Mouse (Mus musculus) brain, adult 2 months (tissue): ENCODE data around the gene Sphk2.

Experiments
- DNase-seq: peaks from one replicate; pipeline ENCODE4 v3.0.0; 2011; ENCODE audit warnings: low read depth, low spot score

Sphk2 gene

DNA sequence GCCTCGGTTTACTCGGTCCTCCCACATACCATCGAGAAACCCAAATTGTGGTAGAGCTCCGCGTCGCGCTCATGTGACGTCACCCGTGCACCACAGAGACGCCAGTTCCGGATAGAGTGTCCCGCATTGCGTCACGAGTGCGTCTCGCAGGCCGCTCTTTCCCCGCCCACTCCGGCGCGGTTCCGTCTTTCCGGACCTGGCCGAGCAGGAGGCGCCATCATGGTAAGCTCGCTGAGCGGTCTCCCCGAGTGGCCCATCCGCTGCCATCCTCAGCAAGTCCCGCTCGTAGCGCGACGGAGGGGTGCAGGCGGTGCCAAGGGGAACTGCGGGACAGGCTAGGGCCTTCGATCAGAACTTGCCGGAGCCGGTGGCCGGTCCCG, at the start of gene Sphk2:
TSS of gene Sphk2 (minus strand) at position 85 of the 380 bp plus-strand sequence.
- peak; percentile 100 for DNase-seq

DNA sequence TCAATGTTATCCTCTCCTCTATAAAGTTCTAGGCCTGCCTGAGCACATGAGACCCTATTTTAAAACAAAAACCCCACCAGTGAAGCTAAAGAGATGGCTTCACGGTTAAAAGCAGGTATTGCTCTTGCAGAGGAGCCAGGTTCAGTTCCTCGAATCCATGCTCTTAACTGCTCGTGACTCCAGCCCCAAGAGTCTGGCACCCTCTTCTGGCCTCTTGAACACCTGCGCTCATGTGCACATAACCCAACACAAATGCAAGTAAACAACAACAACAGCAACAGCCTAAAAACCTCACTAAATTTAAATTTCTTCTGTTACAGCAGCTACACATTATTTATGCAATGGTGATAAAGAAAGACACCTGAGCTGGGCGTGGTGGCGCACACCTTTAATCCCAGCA, 49.7 kb upstream of the Sphk2 start:
- no peak for DNase-seq

GRCm38 (mm10) chr7:45766764-45767163, 49.0 kb upstream of the Sphk2 start:
- DNase-seq = no peak

DNA sequence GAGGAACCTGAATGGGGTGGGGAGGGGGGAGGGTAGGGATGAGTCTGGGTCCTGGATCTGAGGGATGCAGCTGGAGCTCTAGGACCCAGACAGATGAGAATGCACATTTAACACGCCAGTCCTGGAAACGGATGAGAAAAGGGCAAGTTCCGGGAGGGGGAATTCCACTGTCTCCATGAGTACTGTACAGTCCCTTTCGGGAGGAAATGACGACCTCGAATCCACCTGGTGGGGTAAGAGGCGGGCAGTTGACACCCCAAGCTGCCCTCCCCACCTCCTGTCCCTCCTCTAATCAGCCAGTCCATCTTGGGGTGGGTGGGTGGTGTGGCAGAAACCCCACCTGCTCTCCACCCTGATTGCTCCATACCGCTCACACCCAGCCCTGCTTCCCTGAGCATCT, 48.2 kb upstream of the Sphk2 start:
- no peak for DNase-seq

DNA sequence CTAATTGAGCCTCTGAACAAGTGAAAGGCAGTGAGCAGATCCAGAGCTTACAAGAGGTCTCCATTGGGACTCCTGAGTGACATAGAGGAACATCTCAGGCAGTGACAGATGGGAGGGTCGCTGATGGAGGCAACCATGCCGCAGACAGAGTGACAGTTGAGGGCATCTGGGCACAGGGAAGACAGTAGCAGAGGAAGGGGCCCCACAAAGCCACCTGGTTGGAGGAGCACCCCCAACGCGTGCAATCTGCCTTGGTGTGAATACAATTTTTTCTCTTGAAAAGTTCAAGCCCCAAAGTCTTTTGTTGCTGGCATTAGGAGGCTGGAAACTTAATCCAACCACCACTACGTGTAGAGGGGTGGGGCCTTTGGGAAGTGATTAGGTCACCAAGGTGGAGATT, 42.3 kb upstream of the Sphk2 start:
- DNase-seq = no peak

GRCm38 (mm10) chr7:45759400-45759799, 41.6 kb upstream of the Sphk2 start:
- no peak for DNase-seq

- no peak for DNase-seq
Measured at GRCm38 (mm10) chr7:45755703-45756102, 37.9 kb upstream of the Sphk2 start.

- no peak for DNase-seq
Measured at GRCm38 (mm10) chr7:45750162-45750561, 32.4 kb upstream of the Sphk2 start.

- peak; percentile 51 for DNase-seq
Measured at GRCm38 (mm10) chr7:45749401-45749800, 31.6 kb upstream of the Sphk2 start.

DNA sequence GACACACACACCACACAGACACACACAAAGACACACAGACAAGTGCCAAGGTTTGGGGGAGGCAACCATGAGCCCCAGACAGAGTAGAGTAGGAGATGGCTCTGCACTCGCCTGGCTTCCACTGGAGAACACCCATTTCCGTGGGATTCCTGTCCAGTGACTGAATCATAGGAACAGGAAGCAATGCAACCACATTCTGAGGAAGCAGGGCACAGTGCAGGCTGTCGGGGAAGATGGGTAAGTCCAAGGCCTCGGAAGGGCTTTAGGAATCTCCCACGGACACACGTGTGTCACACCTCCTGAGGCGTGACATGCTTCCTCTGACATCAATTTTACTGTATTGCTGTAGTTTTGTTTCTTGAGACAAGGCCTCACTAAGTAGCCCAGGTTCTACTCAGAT, 30.3 kb upstream of the Sphk2 start:
- DNase-seq = no peak

DNA sequence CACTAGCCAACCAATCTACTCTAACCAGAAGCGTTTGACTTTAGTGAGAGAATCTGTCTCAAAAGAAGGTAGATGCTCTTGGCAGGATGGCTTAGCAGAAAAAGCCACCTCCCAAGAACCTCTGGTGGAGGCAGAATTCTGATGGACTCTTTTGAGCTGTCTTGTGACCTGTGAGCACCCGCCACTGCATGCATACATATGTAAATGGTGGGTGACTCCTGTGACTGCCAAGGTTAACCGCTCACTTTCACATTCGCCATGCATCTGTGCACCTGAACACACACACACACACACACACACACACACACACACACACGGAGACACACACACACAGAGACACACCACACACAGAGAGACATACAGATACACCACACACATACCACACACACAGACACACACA, 29.6 kb upstream of the Sphk2 start:
- DNase-seq = no peak

DNA sequence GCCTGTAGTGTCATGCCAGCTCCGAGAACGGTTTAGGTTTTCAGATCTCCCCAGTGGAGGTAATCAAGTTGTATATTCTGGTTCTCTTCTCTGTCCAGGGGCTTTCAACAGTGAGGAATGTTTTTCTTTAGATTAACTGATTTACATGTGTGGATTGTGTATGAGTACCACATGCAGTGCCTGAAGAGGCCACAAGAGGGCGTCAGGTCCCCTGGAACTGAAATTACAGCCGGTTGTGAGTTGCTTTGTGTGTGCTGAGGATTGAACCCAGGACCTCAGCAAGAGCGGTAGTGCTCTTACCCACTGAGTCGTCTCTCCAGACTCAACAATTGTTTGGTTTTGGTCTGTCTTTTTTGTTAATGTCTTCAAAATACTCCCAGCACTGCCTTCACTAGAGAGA, 28.7 kb upstream of the Sphk2 start:
- DNase-seq = no peak

- peak; percentile 90 for DNase-seq
Measured at GRCm38 (mm10) chr7:45744387-45744786, 26.6 kb upstream of the Sphk2 start.

GRCm38 (mm10) chr7:45742338-45742737, 24.5 kb upstream of the Sphk2 start:
- peak; percentile 95 for DNase-seq

DNA sequence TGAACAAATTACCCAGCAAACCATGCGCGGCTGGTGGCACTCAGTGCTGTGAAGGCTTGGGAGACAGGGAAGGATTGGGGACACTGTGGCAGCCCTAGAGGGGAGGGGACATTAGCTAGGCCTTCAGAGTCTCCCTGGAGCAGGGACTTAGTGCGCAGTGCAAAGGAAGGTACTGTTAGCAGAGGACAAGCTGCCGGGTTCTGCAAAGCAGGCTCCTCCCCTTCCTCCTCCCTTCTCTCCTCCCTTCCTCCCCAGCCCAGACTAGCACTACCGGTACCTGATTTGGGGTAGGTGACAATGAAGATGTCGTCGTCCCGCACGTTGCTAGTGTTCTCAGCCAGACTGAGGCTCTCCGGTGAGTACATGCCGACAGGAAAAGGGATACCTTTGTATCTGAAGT, 24.0 kb upstream of the Sphk2 start:
- peak; percentile 89 for DNase-seq

DNA sequence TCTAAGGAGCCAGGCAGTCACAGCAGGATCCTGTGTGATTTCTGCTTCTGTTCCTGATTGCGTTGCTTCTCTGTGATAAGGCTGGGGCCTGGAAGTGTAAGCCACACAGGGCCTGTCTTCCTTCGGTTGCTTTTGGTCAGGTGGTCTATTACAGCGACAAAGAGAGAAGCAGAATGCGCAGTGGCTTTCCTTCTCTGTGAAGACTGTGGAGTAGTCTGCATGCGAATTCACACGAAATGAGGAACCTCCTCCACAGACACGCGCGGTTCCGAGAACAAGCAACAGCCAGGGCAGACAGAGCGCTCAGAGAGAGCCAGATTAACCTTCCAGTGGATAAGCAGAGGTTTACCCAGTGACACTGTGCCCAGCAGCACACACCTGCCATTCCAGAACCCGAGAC, 23.5 kb upstream of the Sphk2 start:
- peak; percentile 59 for DNase-seq

DNA sequence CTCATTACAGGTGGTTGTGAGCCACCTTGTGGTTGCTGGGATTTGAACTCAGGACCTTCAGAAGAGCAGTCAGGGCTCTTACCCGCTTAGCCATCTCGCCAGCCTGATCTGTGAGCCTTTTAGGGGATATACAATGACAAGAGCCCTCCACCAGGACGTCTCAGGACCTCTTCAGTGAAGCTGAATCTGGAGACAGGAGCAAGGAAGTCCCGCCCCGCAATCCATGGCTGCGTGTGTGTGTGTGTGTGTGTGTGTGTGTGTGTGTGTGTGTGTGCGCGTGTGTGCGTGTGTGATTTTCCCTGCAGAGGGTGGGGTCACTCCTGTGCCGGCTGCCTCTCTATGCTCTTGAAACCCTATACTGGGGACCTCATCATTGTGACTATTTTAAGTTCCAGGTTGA, 22.0 kb upstream of the Sphk2 start:
- DNase-seq = no peak

DNA sequence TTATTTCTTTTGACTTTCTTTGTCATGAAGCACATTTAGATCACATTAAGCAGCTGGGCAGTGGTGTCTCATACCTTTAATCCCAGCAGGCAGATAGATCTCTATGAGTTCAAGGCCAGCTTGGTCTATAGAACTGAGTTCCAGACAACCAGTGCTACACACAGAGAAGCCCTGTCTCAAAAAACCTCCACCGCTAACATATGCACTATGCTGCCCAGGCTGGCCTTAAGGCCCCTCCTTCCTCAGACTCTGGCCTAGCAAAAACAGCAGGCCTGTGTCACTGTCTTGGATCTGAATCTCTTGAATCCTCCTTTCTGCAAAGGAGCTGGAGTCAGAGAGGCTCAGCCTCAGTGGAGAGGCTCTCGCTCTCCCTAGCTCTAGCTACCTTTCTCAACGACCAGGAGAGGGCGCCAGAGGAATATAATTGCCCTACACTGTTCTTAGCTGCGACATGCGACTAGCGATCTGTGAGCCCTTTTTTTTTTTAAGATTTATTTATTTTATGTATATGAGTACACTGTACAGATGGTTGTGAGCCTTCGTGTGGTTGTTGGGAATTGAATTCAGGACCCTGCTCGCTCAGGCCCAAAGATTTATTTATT, 21.5 kb upstream of the Sphk2 start:
- peak; percentile 94 for DNase-seq

DNA sequence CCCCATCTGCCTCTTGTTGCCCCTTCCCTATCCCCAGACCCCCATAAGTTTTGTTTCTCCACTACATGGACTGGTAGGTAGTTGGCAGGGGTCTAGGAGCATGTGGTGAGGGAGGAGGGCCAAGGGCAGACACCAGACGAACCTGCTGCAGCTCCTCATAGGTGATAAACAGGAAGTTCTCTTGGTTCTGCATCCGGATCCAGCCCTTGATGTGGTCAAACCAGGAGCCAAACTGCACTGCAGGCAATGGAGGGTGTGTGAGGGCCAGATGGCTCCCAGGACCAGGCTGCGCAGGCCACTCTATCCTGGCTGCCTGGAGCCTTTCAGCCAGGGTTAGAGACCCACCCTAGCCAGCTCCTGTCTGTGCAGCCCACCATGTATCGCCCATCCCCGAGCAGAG, 15.7 kb upstream of the Sphk2 start:
- no peak for DNase-seq

DNA sequence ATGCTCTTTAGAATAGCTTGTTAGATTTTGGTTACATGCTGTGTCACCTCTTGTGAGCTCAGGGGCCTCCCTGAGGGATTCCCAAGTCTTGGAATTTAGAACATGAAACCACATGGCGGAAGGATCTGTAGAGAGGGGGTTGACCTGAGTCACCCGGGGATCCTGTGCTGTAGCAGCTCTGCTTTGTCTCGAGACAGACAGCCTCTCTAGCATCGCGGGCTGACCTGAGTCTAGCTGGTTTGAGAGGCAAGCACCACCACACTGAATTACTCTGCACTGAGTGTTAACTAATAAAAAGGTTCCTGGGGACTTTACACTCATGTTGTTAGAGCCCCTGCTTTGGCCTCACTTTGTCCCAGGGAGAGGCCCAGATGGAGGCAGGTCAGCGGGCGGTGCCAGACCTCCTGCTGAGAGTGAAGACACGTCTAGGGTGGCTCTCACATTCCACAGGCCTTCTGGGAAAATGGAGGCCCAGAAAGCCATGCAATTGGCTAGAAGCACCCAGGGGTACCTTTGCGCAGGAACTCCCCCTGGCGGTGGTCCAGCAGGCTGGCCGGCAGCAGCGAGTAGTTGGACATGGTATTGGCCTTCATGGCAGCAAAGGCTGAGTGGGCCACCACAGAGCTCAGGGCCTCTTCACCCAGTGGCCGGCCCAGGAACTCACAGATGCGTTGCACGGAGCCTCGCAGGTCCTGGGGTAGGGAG, 13.1 kb upstream of the Sphk2 start:
- DNase-seq = no peak

DNA sequence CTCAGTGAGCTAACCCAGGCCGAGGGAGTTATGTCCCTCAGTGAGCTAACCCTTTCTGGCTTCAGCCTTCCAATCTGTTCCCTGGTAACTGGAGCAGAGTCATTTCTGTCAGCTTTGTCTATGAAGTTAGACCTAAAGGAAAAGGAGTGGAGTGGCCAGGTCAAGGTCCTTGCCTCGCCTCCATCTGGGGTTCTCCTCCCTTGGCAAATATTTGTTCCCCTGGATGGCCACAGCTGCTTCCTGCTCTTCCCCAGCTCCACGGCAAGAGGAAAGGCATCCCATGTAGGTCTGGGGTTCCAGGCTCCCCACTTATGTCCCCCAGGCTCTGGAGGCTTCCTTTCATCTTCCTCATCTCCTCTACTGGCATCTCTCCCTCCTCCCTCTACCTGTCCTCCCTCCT, 9.8 kb upstream of the Sphk2 start:
- no peak for DNase-seq

DNA sequence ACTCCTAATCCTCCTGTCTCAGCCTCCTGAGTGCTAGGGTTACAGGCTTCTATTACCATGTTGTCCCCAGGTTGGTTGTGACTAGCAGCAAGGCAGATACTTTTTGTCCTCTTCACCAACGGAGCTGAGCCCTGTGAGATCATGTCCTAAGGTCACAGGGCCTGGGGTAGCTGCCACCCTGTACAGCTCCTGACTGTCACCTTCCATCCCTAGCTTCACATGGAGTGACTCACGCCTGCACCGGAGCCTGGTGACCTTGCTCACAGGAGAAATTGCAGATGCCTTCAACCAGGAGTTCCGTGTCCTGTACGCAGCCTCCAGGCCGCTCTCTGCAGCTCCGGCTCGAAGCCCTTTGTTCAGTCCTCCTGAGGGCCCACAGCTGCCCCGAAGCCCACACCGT, 8.6 kb upstream of the Sphk2 start:
- no peak for DNase-seq

DNA sequence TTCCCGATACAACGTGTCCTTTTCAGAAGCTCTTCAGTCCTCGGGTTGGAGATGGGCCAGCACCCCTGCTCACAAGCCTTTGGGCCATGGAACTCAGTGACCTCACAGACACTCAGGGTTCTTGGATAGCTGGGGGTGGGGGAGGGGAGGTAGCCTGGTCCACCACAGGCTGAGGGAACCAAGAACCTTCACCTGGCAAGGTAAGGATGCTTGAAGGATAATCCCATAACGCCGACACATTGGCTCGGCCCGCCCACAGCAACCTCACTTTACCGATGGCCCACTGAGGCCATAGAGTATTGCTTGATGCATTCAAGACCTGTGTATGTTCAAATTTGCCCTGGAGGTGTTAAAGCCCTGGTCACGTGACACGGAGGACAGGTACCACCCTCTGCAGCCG, 7.9 kb upstream of the Sphk2 start, which contains the start of gene Spaca4:
TSS of gene Spaca4 (minus strand) at position 101 of the 400 bp plus-strand sequence.
- no peak for DNase-seq

DNA sequence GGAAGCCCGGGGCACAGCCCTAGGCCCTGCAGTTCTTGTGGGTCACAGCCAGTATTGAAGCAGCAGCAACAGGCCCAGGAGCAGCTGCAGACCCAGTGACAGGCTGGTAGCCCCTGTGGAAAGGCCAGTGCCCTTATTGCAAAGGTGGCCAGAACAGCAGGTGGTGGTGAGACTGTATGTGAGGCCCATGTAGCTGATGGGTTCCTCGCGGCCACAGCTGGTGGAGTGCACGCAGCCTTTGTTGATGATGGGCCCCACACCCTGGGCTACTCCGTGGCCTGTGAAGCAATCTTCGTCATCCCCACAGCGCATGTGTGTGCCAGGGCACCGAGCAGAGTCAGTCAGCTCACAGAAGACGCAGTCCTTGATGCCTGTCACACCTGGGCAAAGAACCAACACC, 7.3 kb upstream of the Sphk2 start:
- DNase-seq = no peak
